Mouse (Mus musculus): ENCODE measurements around the gene Tbc1d22a.

GRCm38 (mm10) chr15:86362306-86363150 is 148.3 kb downstream of the Tbc1d22a start:
- no peak for TF ChIP-seq HCFC1 (IDR thresholded peaks at IDR 0.05; ENCODE audit: borderline replicate concordance, insufficient read depth, low read length)
- TF ChIP-seq ZC3H11A (IDR thresholded peaks at IDR 0.05; ENCODE audit: borderline replicate concordance, low read depth, low read length), result no peak
- TF ChIP-seq CHD2 (IDR thresholded peaks at IDR 0.05; ENCODE audit: low read depth, low read length), result no peak

Data from ES-E14 (cell line).